Mouse (Mus musculus) spleen, adult 2 months (tissue): Measurements from ENCODE around the gene Pxn.

Experiments
- CTCF ChIP-seq: fragments of 200-500 bp; IDR thresholded peaks from 2 replicates; pipeline ENCODE4 v1.5.1; 2011; ENCODE audit warnings: mild to moderate bottlenecking, inconsistent platforms; ENCODE audit not compliant: insufficient read depth, insufficient read length, insufficient replicate concordance; ENCODE audit errors: extremely low read depth
- POLR2A ChIP-seq: fragments of 200-500 bp; IDR thresholded peaks from 2 replicates; pipeline ENCODE4 v1.6.1; 2011; ENCODE audit warnings: low read depth, low read length, inconsistent platforms

DNA sequence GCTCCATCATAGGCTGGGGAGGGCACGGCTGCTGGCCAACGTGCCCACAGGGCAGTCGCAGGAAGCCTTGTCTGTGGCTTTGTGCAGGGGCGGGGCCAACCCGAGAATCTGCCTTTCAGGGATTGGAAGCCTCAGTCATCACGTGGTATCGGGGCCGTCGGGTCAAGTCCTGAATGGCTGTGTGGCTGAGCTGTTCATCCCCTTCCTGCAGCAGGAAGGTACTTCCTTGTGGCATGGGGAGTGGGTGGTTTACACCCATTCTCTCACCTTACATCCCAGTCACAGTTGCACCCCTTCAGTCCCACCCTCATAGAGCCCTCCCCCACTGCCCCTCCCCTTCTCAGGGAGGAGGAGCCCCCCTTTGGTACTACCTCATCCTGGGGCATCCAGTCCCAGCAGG is 75.2 kb downstream of the Pxn start:
- TF ChIP-seq CTCF, result no peak
- TF ChIP-seq POLR2A, result no peak
